Mouse (Mus musculus) monocyte, adult 2 months (primary cell): ENCODE data around the gene Magi1.

Source experiments
- DNase-seq, 2 experiments: peaks; one replicate each; pipeline ENCODE4 v3.0.0; 2022; ENCODE audit warnings: low spot score in 2 of 2, low read depth in 1 of 2

Gene Magi1

GRCm38 (mm10) chr6:94162918-94163317 is 120.8 kb downstream of the Magi1 start:
- DNase-seq = no peak

- DNase-seq = no peak
Measured at GRCm38 (mm10) chr6:94159256-94159655, 124.5 kb downstream of the Magi1 start.

DNA sequence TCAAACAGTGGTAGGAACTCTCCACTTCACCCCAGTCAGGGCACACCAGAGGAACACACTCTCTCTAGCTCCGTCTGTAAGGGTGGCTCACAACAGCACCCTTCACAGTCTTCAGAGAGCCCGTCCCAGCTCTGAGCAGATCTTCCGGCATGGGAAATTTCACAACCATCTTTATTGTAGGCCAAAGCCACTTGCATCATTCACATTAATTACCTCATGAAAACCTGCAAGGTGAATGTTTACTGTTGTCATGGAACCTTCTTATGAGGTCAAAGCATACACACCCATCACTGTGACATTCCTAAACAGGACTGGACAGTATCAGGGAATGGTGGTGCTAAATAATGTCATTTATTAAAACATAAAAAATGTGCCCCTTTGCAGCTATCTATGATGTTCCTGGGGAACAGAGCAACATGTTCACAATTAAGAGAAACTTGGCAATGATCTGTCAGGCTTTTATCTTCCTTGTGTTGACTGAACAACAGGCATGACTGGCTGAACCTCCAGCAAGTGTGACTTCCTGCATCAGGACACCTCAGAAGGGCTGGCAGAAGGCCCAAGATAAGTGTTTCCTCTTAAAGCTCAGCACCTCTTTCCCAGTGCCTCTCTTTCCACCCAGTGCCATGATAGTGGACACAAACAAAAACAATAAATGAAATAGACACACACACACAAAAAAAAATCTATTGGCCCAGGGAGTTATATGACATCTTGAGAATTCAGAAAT is 125.4 kb downstream of the Magi1 start:
- DNase-seq = no peak

DNA sequence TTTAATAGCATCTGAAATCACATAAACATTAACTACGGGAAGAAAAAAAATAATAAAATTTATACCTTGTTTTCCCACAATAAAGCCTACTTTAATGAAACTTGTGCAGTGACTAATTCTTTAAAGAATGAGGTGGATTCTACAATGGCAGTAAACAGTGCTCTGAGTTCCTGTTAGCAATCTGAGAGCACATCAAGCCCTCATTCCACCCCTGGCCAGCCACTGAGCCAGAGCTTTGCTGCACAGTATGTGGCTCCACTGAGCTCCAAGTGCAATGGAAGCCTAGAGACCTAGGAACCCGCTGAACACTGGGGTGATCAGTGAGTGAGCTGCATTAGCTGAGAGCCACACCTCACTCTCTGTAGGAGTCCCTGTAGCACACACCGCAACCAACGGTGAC is 127.7 kb downstream of the Magi1 start:
- DNase-seq = no peak

DNA sequence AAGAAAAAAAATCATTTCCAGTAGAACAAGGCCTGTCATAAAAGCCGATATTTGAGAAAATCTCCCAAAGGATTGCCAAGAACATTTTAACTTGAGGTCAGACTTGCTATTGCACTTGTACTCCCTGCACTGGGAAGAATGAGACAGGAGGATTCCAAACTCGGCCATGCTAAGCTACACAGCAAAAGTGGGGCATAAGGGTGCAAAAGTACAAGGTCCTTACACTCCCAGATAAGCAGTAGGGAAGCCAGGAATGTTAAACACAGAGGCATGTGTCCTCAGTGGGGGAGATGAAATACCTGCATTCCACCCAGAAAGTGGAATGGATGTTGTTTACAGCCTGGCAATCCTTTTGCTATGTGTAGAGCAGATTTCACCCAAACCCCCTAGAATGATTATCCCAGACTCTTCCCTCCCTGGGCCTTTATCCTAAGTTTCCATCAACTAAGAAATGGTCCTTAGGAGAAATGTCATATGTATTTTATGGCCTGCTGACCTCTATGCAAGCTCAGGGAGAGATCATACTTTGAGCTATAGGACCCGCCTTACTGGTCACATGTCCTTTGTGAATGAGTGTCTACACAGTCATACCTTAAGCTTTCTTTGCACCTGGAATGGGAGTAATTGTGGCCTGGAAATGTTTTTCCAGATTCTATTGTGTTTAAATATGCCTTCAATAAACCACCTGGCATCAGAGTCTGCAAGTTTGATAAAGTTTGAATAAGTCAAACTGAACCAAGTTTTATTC is 128.7 kb downstream of the Magi1 start:
- DNase-seq = no peak

DNA sequence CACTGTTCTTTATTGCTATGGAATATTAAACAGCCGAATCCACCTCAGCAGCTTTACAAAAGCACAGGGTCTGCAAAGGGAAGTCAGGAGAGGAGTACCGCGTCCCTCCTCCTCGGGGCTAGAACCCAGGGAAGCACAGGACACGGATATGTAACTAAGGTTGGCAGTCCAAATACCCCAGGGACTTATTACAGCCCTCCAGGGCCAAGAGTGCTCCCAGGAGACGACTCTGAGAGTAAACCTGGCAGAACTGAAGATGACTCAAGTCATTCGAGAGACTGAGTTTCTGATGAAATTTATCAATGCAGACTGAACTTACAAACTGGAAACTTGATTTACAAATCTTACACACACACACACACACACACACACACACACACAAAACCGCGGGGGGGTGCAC is 130.8 kb downstream of the Magi1 start:
- no peak for DNase-seq

GRCm38 (mm10) chr6:94150876-94151275 is 132.8 kb downstream of the Magi1 start:
- no peak for DNase-seq

- DNase-seq = no peak
Measured at GRCm38 (mm10) chr6:94149800-94150199, 133.9 kb downstream of the Magi1 start.

DNA sequence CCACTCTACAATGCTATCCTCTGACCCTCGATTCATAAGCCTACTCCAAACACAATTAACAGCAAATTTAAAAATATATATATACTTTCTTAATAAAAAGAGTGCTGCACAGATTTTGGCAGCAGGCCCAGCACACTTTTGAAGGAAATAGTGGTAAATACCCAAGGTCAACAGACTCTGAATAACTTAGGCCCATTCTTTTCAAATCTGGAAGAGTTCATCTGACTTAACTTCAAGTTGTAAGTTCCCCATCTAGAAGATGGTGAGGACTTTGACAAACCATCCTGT is 137.6 kb downstream of the Magi1 start:
- no peak for DNase-seq

DNA sequence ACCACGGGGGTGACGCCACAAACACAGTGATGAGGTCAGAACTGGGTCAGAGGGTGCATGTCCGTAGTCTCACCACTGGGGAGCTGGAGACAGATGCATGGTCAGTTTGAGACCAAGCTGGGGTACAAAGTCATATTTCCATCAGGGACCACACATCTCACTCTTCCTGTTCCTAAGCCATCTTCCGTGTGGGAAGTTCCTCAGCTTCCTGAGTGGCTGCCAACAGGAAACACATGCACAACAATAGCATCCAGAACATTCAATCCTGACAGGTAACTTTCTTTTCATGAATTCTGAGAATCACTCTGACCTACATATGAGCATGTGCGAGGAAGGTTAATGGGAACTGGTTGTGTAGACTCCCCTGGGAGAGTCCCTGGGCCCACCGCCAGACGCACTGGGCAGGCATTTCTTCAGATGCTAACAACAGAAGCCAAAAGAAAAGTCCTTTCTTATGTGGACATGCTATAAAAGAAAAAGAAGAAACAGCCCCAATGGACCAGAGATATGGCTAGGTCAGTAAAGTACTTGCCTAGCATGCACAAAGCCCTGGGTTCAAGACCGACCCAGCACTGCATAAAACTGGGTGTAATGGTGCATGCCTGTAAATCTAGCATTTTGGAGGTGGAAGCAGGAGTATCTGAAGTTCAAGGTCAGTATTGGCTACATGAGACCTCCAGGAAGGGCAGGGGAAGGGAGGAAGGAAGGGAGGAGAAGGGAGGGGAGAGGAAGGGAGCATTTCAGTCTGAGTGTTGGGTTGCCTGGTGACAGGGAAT is 138.1 kb downstream of the Magi1 start:
- DNase-seq = no peak

- no peak for DNase-seq
Measured at GRCm38 (mm10) chr6:94142493-94142892, 141.2 kb downstream of the Magi1 start.

- no peak for DNase-seq
Measured at GRCm38 (mm10) chr6:94141496-94141895, 142.2 kb downstream of the Magi1 start.

- DNase-seq = no peak
Measured at GRCm38 (mm10) chr6:94139952-94140414, 143.7 kb downstream of the Magi1 start.

DNA sequence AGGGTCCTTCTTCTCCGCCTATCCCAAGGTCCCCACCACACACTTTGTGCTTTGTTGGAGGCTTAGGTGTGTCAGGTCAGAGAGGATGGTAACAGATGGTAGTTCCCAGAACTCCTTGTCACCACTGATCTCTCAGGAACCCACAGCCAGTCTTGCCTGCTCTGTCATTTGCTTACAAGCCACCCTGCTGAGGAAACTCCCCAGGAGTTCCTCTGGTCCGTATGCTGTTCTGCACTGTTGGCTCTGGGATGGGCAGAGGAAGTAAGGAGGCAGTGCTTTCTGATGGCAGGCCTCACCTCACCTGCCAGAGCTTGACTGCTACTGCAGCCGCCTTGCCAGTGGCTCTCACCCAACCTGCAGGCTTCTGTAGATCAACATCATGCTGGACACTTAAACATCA is 147.0 kb downstream of the Magi1 start:
- DNase-seq = no peak

DNA sequence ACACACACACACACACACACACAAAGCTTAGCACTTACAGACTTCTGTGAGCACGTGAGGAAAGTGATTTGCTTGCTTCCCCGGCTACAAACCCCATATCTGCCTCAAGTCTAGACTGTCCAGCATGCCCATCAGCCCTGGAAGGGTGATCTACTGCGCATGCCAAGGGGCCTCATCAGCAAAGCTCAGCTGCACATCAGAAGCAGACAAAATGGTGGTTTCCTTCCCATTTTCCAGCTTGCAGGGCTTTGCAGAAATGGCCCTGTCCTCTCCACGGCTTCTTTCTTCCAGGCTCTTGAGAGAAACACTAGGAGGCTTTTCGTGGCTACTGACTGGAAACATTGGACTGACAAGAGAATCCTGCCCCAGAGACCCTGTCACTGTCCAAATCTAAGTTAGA is 149.6 kb downstream of the Magi1 start:
- DNase-seq = no peak

DNA sequence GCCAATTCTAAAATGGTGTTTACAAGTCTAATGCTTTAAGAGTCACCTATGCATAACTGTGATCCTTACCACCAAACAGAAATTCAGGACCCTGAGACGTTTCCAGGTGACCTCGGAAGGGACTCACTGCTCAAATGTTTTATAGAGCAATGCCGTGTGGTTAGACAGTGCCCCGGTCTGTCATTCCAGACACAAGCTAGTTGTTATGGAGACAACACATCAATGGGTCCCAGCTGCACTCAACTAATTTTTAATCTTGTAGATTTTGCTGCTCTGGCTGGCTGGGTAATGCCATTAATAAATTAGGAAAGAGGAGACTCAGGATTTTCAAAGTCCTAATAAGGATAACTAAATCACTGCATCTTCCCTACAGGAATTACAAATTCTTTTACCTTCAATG is 151.7 kb downstream of the Magi1 start:
- no peak for DNase-seq

DNA sequence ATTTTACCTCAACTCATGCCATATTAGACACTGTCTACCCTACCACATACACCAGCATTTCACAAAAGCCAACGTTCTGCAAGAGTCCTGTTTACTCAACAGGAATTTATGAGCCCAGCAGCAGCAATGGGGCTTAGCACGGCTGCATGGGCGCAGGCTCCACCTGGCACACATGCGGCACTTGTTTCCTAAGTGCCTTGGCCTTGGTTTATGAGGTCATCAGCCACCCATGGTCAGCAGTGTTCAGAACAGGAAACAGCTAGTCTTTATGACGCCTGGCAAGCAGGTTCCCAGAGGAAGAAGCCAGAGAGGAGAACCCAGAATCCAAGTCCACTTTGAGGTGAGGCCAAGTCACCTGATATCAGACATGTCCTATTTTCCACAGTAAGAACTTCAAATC is 153.3 kb downstream of the Magi1 start:
- DNase-seq = no peak

DNA sequence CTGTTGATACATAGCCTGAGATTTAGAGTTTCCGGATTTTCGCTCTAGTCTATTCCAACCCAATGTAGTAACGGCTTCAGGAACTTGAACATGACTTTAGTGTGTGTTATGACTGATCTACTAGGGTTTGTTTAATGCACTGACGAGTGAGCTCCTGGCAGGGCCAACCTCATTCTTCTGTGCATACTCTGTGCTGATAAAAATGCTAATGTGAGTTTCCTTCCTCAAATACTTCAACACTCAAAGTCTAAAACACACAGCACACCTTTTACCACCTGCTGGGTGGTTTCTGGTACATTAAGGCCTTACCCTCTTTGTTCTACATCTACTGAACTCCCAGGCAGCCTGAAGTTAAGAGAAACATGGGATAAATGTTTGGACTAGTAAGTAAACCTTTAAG is 157.0 kb downstream of the Magi1 start:
- no peak for DNase-seq

- no peak for DNase-seq
Measured at GRCm38 (mm10) chr6:94125144-94125543, 158.6 kb downstream of the Magi1 start.

- no peak for DNase-seq
Measured at GRCm38 (mm10) chr6:94124279-94124678, 159.4 kb downstream of the Magi1 start.

DNA sequence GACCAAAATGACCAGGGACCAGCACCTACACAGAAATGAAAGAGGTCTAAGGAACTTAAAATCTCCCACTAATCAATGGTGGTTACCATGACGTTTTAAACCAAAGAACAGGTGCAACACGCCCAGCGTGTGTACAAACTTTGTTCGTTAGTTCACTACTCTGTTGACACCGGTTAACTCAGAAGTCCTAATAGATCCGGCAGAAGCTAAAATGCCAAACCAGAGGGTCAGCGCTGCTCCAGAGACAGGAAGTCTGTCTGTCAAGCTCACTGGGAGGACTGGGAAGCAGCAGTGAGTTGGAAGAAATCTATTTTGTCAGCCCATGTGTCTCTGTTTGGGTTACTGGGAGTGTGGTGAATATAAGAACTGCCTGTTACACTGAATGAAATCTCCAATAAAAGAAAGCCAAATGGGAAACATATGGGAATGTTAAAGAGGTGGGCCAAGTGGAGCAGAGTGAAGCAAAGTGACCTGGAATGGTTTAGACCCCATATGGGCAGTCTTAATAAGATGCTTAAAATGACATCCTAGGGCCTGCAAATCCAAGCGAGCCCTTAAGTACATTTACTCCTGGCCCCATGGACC is 161.1 kb downstream of the Magi1 start:
- DNase-seq = no peak

- no peak for DNase-seq
Measured at GRCm38 (mm10) chr6:94121488-94121887, 162.2 kb downstream of the Magi1 start.
